9 mouse cellular contexts compared by ENCODE assay signal in genomic region chr10:11274431-11274830, GRCm38 (mm10). TPM values are rescaled to one million over a fixed set of nuclear protein-coding genes. Genes with fewer than 3 reads are reported as not detected.
A peak's percentile ranks its signal among the peaks of the same experiment; 100 is the strongest.
DNase-seq lines count a peak whose midpoint lies in the region; ATAC-seq lines count a peak whose summit lies in the region.
"Had no signal": no experiment of that assay in that cellular context is flagged by ENCODE, and none has a peak within 500 bp of the region (broad histone marks: within the 10 kb centered on the region; RNA-seq: fewer than 3 reads in every experiment).

No protein-coding gene starts in this region.

- no peak for DNase-seq in frontal cortex, adult 2 months (ENCODE audit: extremely low spot score in 1 of 2, low spot score in 1 of 2)
- DNase-seq in Muller cell, postnatal 12 days (ENCODE audit: inconsistent ontology term), result peak; percentile 90
- peak; percentile 30 to 31 for DNase-seq in cerebellum, postnatal 14 days
- peak; percentile 71 to 78 for DNase-seq in kidney, adult 8-10 months
- no peak for DNase-seq in spleen, postnatal 36 days (ENCODE audit: low spot score in 2 of 2)
- no peak for DNase-seq in testis, postnatal 14 days (ENCODE audit: low spot score)
- DNase-seq: thymus, postnatal 36 days had no signal

- ATAC-seq in frontal cortex, adult (ENCODE audit: low TSS enrichment), result 0 out of 2 replicates have a peak, but pooled peaks have one; percentile 23
- ATAC-seq in erythroid progenitor cell, adult 5-6 weeks (replicated peaks; ENCODE audit: low FRiP score, poor library complexity, severe bottlenecking), result no peak

RNA-seq across cellular contexts. Expression of gene Fbxo30, which starts 6.7 kb away (rescaled TPM):
- polyA plus RNA-seq in frontal cortex, adult 2 months (2012; rRNA removed), result 5.8 TPM in 2 replicates
- total RNA-seq in erythroid progenitor cell, adult 5-6 weeks (2015; ENCODE audit: low replicate concordance), result 46.5 and 62.9 TPM in 2 replicates
- total RNA-seq in erythroid progenitor cell, adult 5-6 weeks (2017; ENCODE audit: low replicate concordance), result 56.7 and 89.3 TPM in 2 replicates

Comparison
In these comparisons a context has a peak if more than half of its experiments do, and no peak if none do; other contexts are left out.
1. DNase-seq: peak in Muller cell, postnatal 12 days (single experiment), cerebellum, postnatal 14 days (2 of 2) and kidney, adult 8-10 months (2 of 2); none in frontal cortex, adult 2 months (0 of 2), spleen, postnatal 36 days (0 of 2) and testis, postnatal 14 days (single experiment).